Mouse (Mus musculus) adipose tissue, adult 10 weeks (tissue): ENCODE results near the gene Gnai1. TPM values are rescaled to one million over a fixed set of nuclear protein-coding genes. Genes with fewer than 3 reads are reported as not detected.

Source experiments
- polyA plus RNA-seq: library from polyadenylated mRNA; stranded (reverse); fragments of 350-450 nt; fragmentation: Illumina TruSeq; extraction: RNeasy Lipid Tissue Mini Kit (QIAGEN cat#74804); gene quantifications from one replicate; pipeline ENCODE4 v1.2.3, GENCODE M21; 2014; ENCODE audit warnings: low read depth, low replicate concordance

Gene Gnai1
- polyA plus RNA-seq = 122 TPM

DNA sequence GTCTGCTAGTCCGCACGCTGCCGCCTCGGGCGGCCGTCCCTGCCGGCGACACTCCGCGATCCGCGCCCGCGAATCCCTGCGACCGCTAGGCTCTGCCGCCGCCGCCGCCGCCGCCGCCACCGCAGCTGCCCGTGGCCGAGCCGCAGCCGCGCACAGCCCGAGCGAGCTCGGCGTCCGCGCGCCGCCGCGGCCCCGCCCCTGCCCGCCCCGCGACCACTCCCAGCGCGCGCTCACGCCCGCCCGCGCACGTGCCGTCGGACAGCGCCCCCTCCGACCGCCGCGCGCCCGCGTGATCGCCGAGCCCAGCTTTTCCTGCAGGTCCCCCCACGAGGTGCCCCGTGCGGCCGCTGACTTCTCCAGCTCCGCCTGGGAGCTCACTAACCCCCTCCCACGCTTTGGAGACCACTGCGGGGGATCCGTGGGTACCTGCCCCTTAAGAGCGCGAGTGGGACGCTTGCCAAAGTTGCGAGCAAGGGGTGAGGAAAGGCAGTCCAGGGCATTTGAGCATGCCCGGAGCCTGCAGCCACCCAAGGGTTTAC lies at the start of gene Gnai1:
Gene Gnai1 (minus strand): TSS at position 75 of the 539 bp plus-strand sequence.

